Mouse (Mus musculus): ENCODE measurements around the gene Numa1. TPM values are rescaled to one million over a fixed set of nuclear protein-coding genes. Genes with fewer than 3 reads are reported as not detected.

Numa1 gene
- polyA plus RNA-seq (2014; fragmentation: Illumina TruSeq; extraction: RNeasy Lipid Tissue Mini Kit (QIAGEN cat#74804); ENCODE audit: low read depth, low replicate concordance) = 11.2 TPM

DNA sequence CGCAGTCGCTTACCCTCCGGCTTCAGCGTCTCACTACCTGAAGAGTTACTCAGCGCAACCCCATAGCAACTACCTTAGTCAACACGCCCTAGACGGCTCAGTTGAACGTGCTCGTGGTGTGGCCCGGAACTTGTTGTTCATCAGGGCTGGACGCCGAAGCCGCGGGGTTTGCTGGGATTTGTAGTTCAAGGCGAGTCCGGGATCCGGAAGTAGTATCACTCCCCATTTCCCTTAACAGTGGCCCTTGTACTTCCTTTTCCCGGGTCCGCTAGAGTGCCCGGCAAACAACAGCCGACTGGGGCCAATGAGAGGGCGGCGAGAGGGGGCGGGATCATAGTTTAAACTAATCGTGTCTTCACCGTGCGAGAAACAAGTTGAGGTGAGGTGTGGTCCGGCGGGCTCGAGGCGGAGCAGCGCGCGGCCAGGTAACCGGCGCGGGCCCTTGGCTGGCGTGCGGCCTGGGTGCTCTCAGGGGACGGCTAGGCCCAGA lies at the start of gene Numa1, which contains the start of gene Lrrc51:
Gene Numa1, plus strand, starts transcription at position 361 of the 490 bp plus-strand sequence.
Gene Lrrc51, minus strand, starts transcription at position 145 of the 490 bp plus-strand sequence.

DNA sequence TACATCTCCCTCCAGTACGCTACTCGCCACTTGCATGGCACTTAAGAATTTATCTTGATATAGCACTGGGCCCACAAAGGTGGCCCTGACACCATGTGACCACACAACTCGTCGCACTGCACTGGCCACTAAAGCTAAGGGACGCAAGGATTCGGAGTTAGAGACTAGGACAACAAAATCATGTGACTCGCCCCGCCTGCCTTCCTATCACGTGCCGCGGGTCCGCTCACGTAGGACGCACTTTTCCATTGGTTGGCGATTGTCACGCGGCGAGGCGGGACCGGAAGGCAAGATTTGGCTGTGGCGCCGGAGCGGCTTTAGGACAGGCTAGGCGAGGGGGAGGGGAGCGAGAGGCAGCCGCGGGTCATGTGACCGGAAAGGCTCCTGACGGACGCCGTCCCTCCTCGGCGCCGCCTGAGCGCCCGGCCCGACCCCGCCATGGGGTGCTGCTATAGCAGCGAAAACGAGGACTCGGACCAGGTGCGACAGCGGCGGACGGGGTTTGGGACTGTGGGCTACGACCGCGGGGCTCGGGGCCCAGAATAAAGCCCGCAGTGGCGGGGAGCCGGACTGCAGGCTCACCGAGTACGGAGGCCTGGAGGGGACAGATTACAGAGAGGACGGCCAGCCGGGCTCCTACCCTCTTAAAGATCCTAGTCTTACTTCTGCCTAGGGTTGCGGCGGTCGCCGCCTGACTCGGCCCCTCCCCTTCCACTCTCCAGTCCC lies 28.2 kb upstream of the Numa1 start, which contains the start of gene Lamtor1:
Gene Lamtor1, plus strand, starts transcription at position 344 of the 726 bp plus-strand sequence.

DNA sequence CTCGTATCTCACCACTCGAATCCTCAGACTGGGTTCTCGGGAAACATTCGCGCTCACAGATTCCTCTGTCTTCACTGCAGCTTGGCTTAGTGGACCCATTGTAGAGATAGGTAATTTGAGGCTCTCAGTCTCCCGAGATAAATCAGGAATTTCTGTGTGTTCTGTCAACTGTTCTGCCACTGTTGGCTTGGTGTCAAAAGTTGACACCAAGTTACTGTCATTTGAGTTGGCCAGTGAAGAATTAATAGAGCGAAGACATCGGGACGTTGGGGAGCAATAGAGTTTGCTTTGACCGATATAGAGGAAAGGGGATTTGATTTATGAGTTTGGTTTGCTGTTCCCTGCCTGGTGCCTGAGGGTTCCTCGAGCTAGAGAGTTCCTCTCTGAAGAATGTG lies 27.6 kb upstream of the Numa1 start, which contains the start of gene Tomt:
Gene Tomt, minus strand, starts transcription at position 73 of the 395 bp plus-strand sequence.

DNA sequence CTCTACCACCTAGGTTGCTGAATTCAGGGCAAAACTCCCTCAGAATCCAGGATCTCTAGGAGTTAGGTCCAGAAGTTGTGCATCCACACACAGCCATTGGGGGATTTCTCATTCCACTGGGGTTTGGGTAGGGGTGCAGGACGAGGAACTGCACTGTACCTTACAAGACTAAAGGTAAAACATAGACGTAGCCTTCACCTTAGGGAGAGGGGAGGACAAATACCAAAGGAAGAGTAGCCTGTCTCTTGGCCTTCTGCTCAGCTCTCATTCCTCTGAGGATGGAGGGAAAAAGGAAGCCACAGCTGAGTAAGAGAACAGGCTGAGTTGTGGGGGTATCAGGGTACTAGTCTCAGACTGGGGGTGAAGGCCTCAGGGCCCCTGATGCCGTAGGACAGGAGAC lies 84.7 kb downstream of the Numa1 start, which contains the start of gene Il18bp:
Gene Il18bp, minus strand, starts transcription at position 101 of the 400 bp plus-strand sequence.

Other genes with a start within 250 kb of the Numa1 start
- gene Phox2a, start 115.8 kb upstream of the Numa1 start, polyA plus RNA-seq (2014; fragmentation: Illumina TruSeq; extraction: RNeasy Lipid Tissue Mini Kit (QIAGEN cat#74804); ENCODE audit: low read depth, low replicate concordance) = not detected
- 8.3 TPM for gene Inppl1, start 95.9 kb upstream of the Numa1 start, polyA plus RNA-seq (2014; fragmentation: Illumina TruSeq; extraction: RNeasy Lipid Tissue Mini Kit (QIAGEN cat#74804); ENCODE audit: low read depth, low replicate concordance)
- 6.8 TPM for gene Folr2, start 76.9 kb upstream of the Numa1 start, polyA plus RNA-seq (2014; fragmentation: Illumina TruSeq; extraction: RNeasy Lipid Tissue Mini Kit (QIAGEN cat#74804); ENCODE audit: low read depth, low replicate concordance)
- gene Anapc15, start 70.4 kb upstream of the Numa1 start, polyA plus RNA-seq (2014; fragmentation: Illumina TruSeq; extraction: RNeasy Lipid Tissue Mini Kit (QIAGEN cat#74804); ENCODE audit: low read depth, low replicate concordance) = 11.5 TPM
- gene Folr1, start 63.3 kb upstream of the Numa1 start, polyA plus RNA-seq (2014; fragmentation: Illumina TruSeq; extraction: RNeasy Lipid Tissue Mini Kit (QIAGEN cat#74804); ENCODE audit: low read depth, low replicate concordance) = not detected
- 9.2 TPM for gene Lamtor1, start 28.2 kb upstream of the Numa1 start, polyA plus RNA-seq (2014; fragmentation: Illumina TruSeq; extraction: RNeasy Lipid Tissue Mini Kit (QIAGEN cat#74804); ENCODE audit: low read depth, low replicate concordance)
- gene Tomt, start 27.8 kb upstream of the Numa1 start, polyA plus RNA-seq (2014; fragmentation: Illumina TruSeq; extraction: RNeasy Lipid Tissue Mini Kit (QIAGEN cat#74804); ENCODE audit: low read depth, low replicate concordance) = not detected
- gene Lrrc51, start 216 bp upstream of the Numa1 start, polyA plus RNA-seq (2014; fragmentation: Illumina TruSeq; extraction: RNeasy Lipid Tissue Mini Kit (QIAGEN cat#74804); ENCODE audit: low read depth, low replicate concordance) = 2.3 TPM
- 21.1 TPM for gene Il18bp, start 84.6 kb downstream of the Numa1 start, polyA plus RNA-seq (2014; fragmentation: Illumina TruSeq; extraction: RNeasy Lipid Tissue Mini Kit (QIAGEN cat#74804); ENCODE audit: low read depth, low replicate concordance)
- 12.2 TPM for gene Rnf121, start 131.4 kb downstream of the Numa1 start, polyA plus RNA-seq (2014; fragmentation: Illumina TruSeq; extraction: RNeasy Lipid Tissue Mini Kit (QIAGEN cat#74804); ENCODE audit: low read depth, low replicate concordance)
- 4.1 TPM for gene Xndc1, start 131.4 kb downstream of the Numa1 start, polyA plus RNA-seq (2014; fragmentation: Illumina TruSeq; extraction: RNeasy Lipid Tissue Mini Kit (QIAGEN cat#74804); ENCODE audit: low read depth, low replicate concordance)
- not detected for gene Xntrpc, start 131.6 kb downstream of the Numa1 start, polyA plus RNA-seq (2014; fragmentation: Illumina TruSeq; extraction: RNeasy Lipid Tissue Mini Kit (QIAGEN cat#74804); ENCODE audit: low read depth, low replicate concordance)
- gene Trpc2, start 149.0 kb downstream of the Numa1 start, polyA plus RNA-seq (2014; fragmentation: Illumina TruSeq; extraction: RNeasy Lipid Tissue Mini Kit (QIAGEN cat#74804); ENCODE audit: low read depth, low replicate concordance) = not detected
- gene Art1, start 167.6 kb downstream of the Numa1 start, polyA plus RNA-seq (2014; fragmentation: Illumina TruSeq; extraction: RNeasy Lipid Tissue Mini Kit (QIAGEN cat#74804); ENCODE audit: low read depth, low replicate concordance) = not detected
- gene Art5, start 175.4 kb downstream of the Numa1 start, polyA plus RNA-seq (2014; fragmentation: Illumina TruSeq; extraction: RNeasy Lipid Tissue Mini Kit (QIAGEN cat#74804); ENCODE audit: low read depth, low replicate concordance) = not detected
- not detected for gene Chrna10, start 182.7 kb downstream of the Numa1 start, polyA plus RNA-seq (2014; fragmentation: Illumina TruSeq; extraction: RNeasy Lipid Tissue Mini Kit (QIAGEN cat#74804); ENCODE audit: low read depth, low replicate concordance)